Mouse (Mus musculus) T-cell, adult 2 months (primary cell): ENCODE measurements around the gene Diras2.
"Not testable (repeated sequence)": the region's sequence is repeated elsewhere in the genome, so short reads cannot be mapped to it uniquely, and the experiment has no call there.

Experiments used
- DNase-seq: peaks from one replicate; pipeline ENCODE4 v3.0.0; 2022; ENCODE audit warnings: low spot score

Diras2 gene

GRCm38 (mm10) chr13:52516561-52516960, 14.5 kb downstream of the Diras2 start:
- no peak for DNase-seq

DNA sequence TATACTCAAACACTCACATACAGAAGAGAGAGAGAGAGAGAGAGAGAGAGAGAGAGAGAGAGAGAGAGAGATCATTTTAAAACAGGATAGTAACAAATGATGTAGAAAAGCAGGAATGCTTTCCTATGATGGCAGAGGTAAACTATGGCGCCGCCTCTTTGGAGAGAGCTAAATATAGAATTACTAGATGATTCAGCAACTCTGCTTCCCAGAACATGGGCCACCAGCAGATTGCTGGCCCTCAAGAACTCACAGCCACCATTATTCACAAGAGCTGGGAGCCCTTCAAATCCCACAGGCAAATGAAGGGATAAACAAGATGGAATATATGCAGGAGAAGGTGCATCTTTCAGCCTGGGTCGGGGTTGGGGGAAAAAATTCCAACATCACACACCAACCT, 15.0 kb downstream of the Diras2 start:
- no peak for DNase-seq

DNA sequence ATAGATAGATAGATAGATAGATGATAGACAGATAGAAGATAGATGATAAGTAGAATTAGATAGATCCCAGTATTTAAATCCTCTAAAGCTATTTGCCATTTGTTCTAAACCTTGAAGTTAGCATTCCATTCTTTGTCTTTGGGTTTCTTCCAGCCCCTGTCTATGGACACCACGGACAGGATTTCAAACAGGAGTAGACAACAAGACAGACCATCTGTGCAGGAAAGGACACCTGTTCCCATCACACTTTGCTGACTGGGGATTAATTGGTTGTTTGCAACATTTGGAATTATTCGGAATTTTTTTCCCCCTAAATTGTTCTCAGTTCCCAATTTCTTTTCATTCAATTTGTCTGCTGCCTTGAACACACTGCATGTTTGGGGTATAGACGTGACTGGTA, 17.5 kb downstream of the Diras2 start:
- no peak for DNase-seq

DNA sequence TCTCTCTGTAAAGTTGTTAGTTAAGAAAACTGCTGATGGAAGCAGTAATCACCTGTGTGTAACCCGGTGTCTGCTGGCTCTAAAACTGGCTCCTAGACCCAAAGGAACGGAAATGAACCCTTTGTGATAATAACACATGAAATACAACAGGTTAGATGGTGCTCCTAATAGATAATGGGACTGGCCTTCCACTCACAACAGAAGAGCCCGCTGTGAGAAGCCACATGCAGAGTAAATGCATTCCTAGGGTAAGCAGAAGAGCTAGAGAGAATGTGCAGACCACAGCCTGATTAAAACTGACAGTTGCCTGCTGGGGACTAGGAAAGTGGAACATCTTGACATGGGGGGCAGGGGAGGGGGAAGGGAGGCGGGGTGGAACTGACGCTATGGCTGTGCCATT, 18.7 kb downstream of the Diras2 start:
- DNase-seq = no peak

GRCm38 (mm10) chr13:52510172-52510880, 20.8 kb downstream of the Diras2 start:
- DNase-seq = no peak

DNA sequence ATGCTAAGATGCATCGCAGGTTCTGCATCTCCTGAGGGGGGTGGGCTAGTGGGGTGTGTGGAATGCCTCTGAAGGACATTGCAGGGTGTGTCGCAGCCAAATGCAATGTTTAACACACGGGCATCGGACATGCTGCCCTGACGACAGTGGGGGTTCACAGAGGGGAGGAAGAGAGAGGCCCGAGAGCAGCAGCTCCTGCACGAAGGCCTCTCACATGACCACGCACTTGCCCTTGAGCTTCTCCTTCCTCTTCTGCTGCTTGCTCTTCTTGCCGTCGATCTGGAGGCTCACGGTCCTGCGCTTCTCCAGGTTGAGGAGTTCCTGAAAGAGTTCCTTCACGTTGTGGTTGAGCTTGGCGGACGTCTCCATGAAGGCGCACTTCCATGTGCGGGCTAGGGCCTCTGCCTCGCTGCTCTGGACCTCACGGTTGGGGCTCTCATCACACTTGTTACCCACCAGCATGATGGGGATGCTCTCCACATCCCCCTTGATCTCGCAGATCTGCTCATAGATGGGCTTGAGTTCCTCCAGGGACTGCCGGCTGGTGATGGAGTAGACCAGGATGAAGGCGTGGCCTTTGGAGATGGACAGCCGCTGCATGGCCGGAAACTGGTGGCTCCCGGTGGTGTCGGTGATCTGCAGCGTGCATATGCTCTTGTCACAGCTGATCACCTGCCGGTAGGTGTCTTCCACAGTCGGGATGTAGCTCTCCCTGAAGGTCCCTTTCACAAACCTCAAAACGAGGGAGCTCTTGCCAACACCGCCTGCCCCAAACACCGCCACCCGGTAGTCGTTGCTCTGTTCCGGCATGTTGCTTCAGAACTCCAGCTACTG, 23.4 kb downstream of the Diras2 start:
- no peak for DNase-seq

- not testable (repeated sequence) for DNase-seq
Observed at GRCm38 (mm10) chr13:52506822-52507221, 24.3 kb downstream of the Diras2 start.

- DNase-seq = not testable (repeated sequence)
Observed at GRCm38 (mm10) chr13:52505683-52506285, 25.3 kb downstream of the Diras2 start.

DNA sequence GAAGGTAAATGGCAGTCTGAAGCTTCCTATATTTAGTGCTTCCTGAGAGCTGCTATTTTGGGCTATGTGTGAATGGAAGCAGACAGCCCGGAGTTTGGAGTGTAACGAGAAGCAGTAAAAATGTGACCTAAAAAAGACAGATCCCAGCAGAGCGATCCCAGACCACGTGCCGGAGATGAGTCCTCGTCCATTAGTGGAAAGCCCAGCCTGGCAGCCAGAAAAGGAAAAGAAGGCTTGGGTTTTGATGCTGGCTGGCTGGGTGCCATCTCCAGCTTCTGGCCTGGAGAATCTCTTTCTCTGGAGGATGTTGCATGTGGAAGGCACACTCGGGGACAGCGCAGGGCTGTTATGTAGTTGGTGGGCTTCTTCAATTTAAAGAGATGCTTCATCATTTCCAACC, 29.4 kb downstream of the Diras2 start:
- no peak for DNase-seq

DNA sequence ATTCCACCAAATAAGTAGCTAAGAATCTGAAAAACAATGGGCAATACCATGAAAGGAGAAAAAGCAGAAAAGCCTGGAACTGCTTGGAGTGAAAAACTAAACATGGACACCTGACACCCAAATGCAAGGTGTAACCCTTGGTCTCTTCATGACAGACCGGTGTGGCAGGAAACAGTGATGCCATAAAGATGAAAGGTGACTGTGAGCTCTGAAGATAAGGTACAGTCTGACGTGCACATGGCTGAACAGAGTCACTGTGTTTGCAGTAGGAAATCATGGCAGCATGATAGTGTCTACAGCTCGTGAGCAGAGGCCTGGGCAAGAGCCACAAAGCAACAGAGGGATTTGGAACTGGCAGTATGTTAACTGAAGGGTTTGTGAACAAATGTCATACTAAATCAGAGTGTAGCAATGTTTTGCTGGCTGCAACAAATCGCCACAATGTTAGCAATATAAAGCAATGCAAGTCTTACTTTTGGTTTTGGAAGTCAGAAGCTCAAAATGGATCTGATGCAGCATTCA, 34.0 kb downstream of the Diras2 start:
- no peak for DNase-seq

- no peak for DNase-seq
Observed at GRCm38 (mm10) chr13:52488821-52489220, 42.3 kb downstream of the Diras2 start.

- DNase-seq = no peak
Observed at GRCm38 (mm10) chr13:52484064-52484463, 47.0 kb downstream of the Diras2 start.

GRCm38 (mm10) chr13:52481786-52482185, 49.3 kb downstream of the Diras2 start:
- no peak for DNase-seq

GRCm38 (mm10) chr13:52479146-52479545, 51.9 kb downstream of the Diras2 start:
- DNase-seq = no peak

GRCm38 (mm10) chr13:52476998-52477601, 54.0 kb downstream of the Diras2 start:
- no peak for DNase-seq

DNA sequence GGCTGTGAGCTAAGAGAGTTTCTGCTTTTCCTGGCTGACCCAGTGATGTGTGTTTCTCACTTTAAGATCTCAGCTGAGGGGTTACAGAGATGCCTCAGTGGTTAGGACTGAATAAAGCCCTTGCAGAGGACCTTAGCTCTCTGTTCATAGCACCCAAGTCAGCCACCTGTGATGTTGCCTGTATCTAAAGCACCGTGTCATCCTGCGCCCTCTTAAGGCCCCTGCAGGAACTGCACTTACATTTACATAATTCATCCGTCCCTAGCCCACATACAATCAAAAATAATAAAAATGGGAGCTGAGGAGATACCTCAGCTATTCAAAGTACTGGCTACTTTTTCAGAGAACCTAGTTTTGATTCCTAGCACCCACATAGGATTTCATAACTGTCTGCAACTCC, 54.9 kb downstream of the Diras2 start:
- no peak for DNase-seq

DNA sequence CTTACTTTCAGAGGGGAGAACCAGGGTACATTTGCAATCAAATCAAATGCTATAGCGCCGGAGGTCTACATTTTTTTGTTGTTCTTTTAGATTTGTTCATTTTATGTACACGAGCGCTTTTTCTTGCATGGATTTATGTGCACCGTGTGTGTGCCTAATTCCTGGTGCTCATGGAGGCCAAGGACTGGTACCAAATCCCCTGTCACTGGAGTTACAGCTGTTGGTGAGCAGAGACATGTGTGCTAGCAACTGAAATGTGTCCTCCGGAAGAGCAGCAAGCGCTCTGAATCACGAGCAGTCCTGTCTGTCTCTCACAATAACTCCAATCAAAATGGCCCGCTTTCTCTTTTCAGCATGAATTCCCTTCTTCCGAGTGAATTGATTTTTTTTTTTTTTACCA, 55.8 kb downstream of the Diras2 start:
- DNase-seq = no peak

DNA sequence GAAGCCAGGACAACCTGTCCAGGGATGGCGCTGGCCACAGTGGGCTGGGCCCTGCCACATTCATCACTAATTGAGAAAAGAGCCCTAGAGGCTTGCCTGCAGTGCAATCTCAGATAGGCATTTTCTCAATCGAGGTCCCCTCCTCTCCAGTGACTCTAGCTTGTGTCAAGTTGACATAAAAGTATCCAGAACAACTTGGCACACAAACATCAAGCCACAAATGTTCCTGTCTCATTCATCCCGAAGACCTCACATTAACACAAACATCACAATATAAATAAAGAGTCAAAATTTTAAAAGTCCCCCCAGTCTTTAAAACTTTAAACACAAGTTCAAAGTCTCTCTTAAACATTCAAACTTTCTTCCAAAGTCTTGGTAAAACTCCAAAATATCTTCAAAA, 56.3 kb downstream of the Diras2 start:
- DNase-seq = no peak

DNA sequence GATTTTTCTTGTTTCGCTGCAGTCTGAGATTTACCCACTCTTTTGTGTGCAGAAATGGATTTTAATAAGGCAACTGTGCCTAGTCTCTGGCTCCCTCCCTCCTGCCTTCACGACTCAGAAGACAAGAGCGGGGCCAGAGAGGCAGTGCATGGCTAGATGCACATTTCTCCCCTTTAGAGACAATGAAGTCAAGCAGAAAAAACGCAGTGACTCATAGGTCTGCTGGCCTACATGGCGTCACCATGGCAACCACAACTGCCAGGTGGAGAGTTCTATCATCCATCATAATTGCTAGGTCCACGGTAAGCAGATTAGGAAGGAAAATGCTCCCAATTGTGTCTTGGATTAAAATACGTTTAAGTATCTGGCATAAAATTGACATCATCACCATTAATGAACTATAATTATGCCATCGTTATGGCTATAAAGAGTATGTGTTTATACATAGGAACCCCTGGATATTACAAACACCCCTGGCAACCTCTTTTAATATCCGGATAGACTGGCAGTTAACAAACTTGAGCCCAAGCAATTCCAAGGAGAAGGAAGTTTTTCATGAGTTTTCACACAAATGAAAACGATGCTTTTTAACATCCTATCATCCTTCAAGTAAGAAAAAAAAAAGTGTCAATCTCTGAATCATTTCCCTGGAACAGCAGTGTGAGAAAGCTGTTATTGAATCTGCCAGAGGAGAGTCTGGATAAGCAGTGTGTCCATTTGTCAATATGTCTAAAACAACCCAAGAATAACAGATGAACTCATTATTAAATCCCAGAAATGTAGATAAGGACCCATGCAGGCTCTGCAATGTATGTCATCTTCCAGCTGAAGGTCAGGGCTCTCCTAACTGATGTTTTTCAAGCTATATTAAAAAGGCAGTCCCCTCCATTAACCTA, 61.0 kb downstream of the Diras2 start:
- DNase-seq = no peak

DNA sequence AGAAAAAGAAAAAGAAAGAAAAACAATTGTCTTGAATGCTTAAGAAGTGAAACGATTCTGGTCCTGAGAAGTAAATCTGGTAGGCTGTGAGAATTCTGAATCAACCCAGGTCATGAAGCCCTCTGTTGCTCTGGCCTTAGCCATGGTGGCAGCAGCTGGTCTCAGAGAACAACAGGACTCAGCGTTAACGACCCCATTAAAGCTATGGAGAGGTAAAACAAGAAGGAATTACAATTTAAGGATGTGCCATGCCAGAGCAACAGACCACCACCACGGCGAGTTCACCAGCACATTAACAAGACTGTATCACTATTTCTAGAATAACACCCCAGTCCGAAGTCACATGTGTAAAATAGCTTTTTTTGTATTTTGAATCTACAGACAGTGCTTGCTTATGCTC, 65.9 kb downstream of the Diras2 start:
- DNase-seq = no peak

DNA sequence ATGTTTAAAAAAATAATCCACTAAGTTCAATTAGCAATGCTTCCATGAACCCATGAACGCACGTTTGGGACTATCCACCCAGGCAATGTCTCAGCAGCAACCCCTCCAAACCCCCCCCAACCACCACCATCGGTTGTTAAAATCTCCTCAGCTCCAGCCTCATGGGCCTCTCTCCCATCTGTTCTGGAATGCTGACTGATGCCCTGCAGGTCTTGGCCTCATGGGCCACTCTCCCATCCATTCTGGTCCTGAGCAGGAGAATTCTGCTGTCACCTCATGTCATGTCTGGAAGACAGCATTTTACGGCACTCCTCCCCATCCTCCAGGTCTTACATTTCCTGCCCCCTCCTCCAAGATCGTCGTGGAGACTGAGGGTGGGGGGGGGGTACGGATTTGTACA, 71.1 kb downstream of the Diras2 start:
- DNase-seq = no peak
